Mouse (Mus musculus) E14TG2a.4 (cell line): Measurements from ENCODE around the gene Acvr1b.

Experiments
- CTCF ChIP-seq: conservative IDR thresholded peaks from 2 replicates; pipeline ENCODE4 v1.5.1; 2014; ENCODE audit warnings: low read length
- NANOG ChIP-seq: IDR thresholded peaks from 2 replicates; pipeline ENCODE4 v1.6.1; 2014; ENCODE audit warnings: borderline replicate concordance, low read length, mixed read lengths

DNA sequence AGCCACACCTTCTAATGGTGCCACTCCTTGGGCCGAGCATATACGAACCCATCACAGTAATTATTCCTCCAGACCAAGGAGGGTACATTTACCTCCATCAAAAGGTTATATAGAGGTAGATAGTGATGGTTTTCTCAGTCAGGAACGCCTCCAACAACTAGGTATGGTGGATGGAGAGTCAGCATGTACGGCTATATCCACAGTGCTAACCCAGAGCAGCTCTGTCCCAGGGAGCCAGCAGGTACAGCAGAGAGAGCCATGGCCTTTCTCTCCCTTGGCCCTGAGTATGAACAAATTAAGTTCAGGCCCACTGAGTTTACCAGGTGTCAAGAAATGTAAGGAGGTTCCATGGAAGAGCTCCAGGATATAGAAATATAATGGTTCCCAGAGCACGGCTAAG lies 78.1 kb downstream of the Acvr1b start:
- no peak for TF ChIP-seq CTCF
- no peak for TF ChIP-seq NANOG
